Mouse (Mus musculus) bone marrow, adult 2 months (tissue): ENCODE data around the gene Olfr1340. TPM values are rescaled to one million over a fixed set of nuclear protein-coding genes. Genes with fewer than 3 reads are reported as not detected.

Source experiments
- H3K27ac ChIP-seq: fragments of 200-500 bp; 2 replicates; pipeline ENCODE4 v1.5.1; 2012; ENCODE audit warnings: low read depth, mild to moderate bottlenecking, control low read depth, inconsistent platforms, low read length; ENCODE audit not compliant: control insufficient read depth, poor library complexity, insufficient read depth
- H3K4me1 ChIP-seq: fragments of 200-500 bp; 2 replicates; pipeline ENCODE4 v1.6.1; 2011; ENCODE audit warnings: low read length; ENCODE audit not compliant: control insufficient read depth, insufficient read depth
- H3K4me3 ChIP-seq: fragments of 200-500 bp; replicated peaks from 2 replicates; pipeline ENCODE3; 2011; ENCODE audit warnings: mild to moderate bottlenecking, low read depth, low read length, control low read depth; ENCODE audit not compliant: control insufficient read depth
- CTCF ChIP-seq: fragments of 200-500 bp; IDR thresholded peaks from 2 replicates; pipeline ENCODE4 v1.5.1; 2011; ENCODE audit warnings: low read length, control low read depth; ENCODE audit not compliant: control insufficient read depth, insufficient read depth
- POLR2A ChIP-seq: fragments of 200-500 bp; IDR thresholded peaks from 2 replicates; pipeline ENCODE4 v1.6.1; 2011; ENCODE audit warnings: low read depth, mild to moderate bottlenecking, control low read depth, low read length, borderline replicate concordance; ENCODE audit not compliant: control insufficient read depth
- WGBS: fragments of 180-500 bp; shearing (Covaris S2); methylation state at CpG from one replicate; pipeline ENCODE4 v1.1.7; 2018; 5-methylcytosine and 5-hydroxymethylcytosine counted together
- polyA plus RNA-seq: library from polyadenylated mRNA; stranded (reverse); fragments of >200 nt; gene quantifications from 2 replicates; pipeline ENCODE4 v1.2.4, GENCODE M21; 2011; ENCODE audit warnings: low replicate concordance; ENCODE audit not compliant: missing spikeins, insufficient read depth, insufficient read length

Gene Olfr1340
- not detected in 2 replicates for polyA plus RNA-seq

DNA sequence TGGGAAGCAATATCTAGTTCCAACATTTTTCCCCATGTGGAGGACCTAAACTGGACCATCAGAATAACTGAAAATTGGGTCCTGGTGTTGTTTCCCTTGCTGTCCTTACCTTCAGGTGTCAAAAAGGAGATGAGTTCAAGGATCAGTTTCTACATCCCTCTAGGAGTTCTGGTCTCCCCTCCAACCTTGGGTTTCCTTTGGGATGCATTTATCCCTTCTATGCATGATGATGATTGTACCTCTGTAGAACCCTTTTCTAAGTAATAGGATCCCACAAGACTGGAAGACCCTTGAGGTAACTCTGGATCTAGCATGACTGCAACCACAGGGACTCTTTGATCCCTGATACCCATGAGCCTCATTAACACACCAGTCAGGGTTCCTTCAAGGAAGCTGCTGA, at the start of gene Olfr1340:
Olfr1340 (plus strand) TSS at position 301 of the 400 bp plus-strand sequence.
- no peak within 1 kb of the TSS for H3K4me3 ChIP-seq
- no peaks in the 10 kb centered on the region for H3K4me1 ChIP-seq
- H3K27ac ChIP-seq, result no peak within 1 kb of the TSS
- TF ChIP-seq POLR2A (no peak), CTCF (no peak)

- no peak overlapping the region for H3K27ac ChIP-seq
- no peak overlapping the region for H3K4me3 ChIP-seq
- WGBS, result 53% methylated on average over 2 of the region's 2 CpGs
- TF ChIP-seq POLR2A (no peak), CTCF (no peak)
- H3K4me1 ChIP-seq, result no peaks in the 10 kb centered on the region
Measured at GRCm38 (mm10) chr4:118687086-118687485, 32.9 kb upstream of the Olfr1340 start.

GRCm38 (mm10) chr4:118692412-118692973, 27.4 kb upstream of the Olfr1340 start, which contains the start of gene Olfr1342:
Gene Olfr1342 (minus strand): TSS chr4:118692756.
- no peak within 1 kb of the TSS for H3K4me3 ChIP-seq
- WGBS, result 8% methylated on average over 12 of the region's 12 CpGs
- H3K27ac ChIP-seq, result no peak within 1 kb of the TSS
- no peaks in the 10 kb centered on the region; the same call in 1 of the 2 replicates for H3K4me1 ChIP-seq
- TF ChIP-seq POLR2A (no peak), CTCF (no peak)

GRCm38 (mm10) chr4:118693812-118694211, 26.1 kb upstream of the Olfr1340 start:
- no peaks in the 10 kb centered on the region; the same call in 1 of the 2 replicates for H3K4me1 ChIP-seq
- no peak overlapping the region for H3K27ac ChIP-seq
- TF ChIP-seq CTCF (no peak), POLR2A (no peak)
- WGBS, result 72% methylated on average over 2 of the region's 2 CpGs
- no peak overlapping the region for H3K4me3 ChIP-seq

DNA sequence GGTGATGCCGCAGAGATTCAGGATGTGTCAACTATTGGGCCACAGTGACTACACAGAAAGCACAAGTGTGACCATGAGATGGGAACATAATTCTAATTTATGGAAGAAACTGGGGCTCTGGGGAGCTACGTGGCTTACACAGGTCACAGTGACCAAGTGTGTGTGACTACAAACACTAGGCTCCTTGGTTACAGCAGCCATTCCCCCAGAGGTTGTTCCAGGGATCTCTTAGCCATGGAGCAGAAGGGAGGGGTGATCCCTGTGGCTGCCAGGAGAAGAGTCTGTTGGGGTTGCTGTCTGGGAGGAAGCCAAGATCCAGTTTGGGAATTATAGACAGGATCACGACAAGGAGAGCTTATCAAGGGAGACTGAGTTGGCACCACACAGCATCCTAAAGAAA, 16.7 kb upstream of the Olfr1340 start, which contains the start of gene Olfr1341:
Olfr1341 (plus strand) TSS at position 301 of the 400 bp plus-strand sequence.
- no peak within 1 kb of the TSS for H3K4me3 ChIP-seq
- no peaks in the 10 kb centered on the region for H3K4me1 ChIP-seq
- 78% methylated on average over 3 of the region's 3 CpGs for WGBS
- TF ChIP-seq POLR2A (no peak), CTCF (no peak)
- no peak within 1 kb of the TSS for H3K27ac ChIP-seq

GRCm38 (mm10) chr4:118708086-118708485, 11.9 kb upstream of the Olfr1340 start:
- Histone ChIP-seq H3K4me1 (no peaks in the 10 kb centered on the region), H3K27ac (no peak overlapping the region), H3K4me3 (no peak overlapping the region)
- 73% methylated on average over 5 of the region's 5 CpGs for WGBS
- TF ChIP-seq CTCF (no peak), POLR2A (no peak)

GRCm38 (mm10) chr4:118711656-118712055, 8.3 kb upstream of the Olfr1340 start:
- WGBS, result 67% methylated on average over 1 of the region's 1 CpGs

GRCm38 (mm10) chr4:118721742-118722483, 2.0 kb downstream of the Olfr1340 start:
- no peak for TF ChIP-seq CTCF
- TF ChIP-seq POLR2A, result no peak
- H3K4me3 ChIP-seq, result no peak overlapping the region
- H3K4me1 ChIP-seq, result no peaks in the 10 kb centered on the region
- no peak overlapping the region for H3K27ac ChIP-seq
- 51% methylated on average over 10 of the region's 10 CpGs for WGBS

More at GRCm38 (mm10) chr4:118711656-118712055, 8.3 kb upstream of the Olfr1340 start:
- no peaks in the 10 kb centered on the region for H3K4me1 ChIP-seq
- no peak for TF ChIP-seq CTCF
- TF ChIP-seq POLR2A, result no peak
- no peak overlapping the region for H3K4me3 ChIP-seq
- H3K27ac ChIP-seq, result no peak overlapping the region
